ENCODE assay signal across 8 mouse cellular contexts in the genomic region with DNA sequence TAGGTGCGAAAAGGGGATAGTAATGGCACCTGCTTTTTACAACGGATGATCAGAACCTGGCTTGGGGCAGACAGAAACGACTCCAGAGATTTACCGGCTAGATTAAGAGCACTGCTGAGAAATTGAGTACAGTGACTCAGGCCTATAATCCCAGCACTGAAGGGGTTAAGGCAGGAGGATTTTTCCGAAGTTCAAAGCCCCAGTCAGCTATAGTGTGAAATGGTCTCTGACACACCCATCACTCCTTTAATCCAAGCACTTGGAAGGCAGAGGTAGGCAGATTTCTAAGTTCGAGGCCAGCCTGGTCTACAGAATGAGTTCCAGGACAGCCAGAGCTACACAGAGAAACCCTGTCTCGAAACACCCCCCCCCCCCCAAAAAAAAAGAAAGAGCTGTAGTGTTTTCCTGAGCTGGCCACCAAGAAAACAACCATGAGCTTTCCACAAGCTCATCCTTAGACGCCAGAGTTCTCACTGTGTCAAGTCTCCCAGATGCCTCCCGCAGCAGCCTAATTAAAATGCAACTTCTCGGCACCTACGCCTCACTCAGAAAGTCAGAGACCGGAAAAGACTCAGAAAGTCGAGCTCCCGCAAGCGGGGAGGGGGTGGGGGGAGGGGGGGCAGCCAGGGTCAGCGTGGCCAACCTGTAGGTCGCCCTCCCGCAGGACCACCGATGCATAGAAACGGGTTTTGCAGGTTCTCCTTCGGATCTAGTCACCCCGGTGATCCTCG. TPM values are rescaled to one million over a fixed set of nuclear protein-coding genes. Genes with fewer than 3 reads are reported as not detected.
A peak's percentile ranks its signal among the peaks of the same experiment; 100 is the strongest.
DNase-seq lines count a peak whose midpoint lies in the region; ATAC-seq and TF ChIP-seq lines count a peak whose summit lies in the region.

No protein-coding gene starts in this region.

- no peak for DNase-seq in spleen, adult 2 months (ENCODE audit: low read depth in 1 of 2, low spot score in 2 of 2)
- no peak for DNase-seq in spleen, postnatal 36 days (ENCODE audit: low spot score in 2 of 2)
- peak; percentile 53 for DNase-seq in embryo, embryonic 11 days
- peak; percentile 9 for DNase-seq in hindbrain, postnatal 0 days (ENCODE audit: low spot score)
- DNase-seq in midbrain, embryonic 11.5 days (ENCODE audit: low spot score, missing footprints): peak; percentile 81
- no peak for DNase-seq in adrenal gland, postnatal 36 days
- DNase-seq in gastrocnemius, postnatal 25 days: no peak
- no peak for DNase-seq in urinary bladder, postnatal 4 days (ENCODE audit: low spot score in 2 of 2)

- H3K4me1 ChIP-seq in spleen, adult 2 months (ENCODE audit: control insufficient read depth, insufficient read depth, insufficient read length): peaks cover 13% of the 10 kb centered on the region; the same call in 1 of the 2 replicates
- no peaks in the 10 kb centered on the region for H3K4me1 ChIP-seq in hindbrain, postnatal 0 days (ENCODE audit: insufficient read depth, low read length)
- H3K4me1 ChIP-seq in midbrain, embryonic 11.5 days (ENCODE audit: control insufficient read depth, insufficient read depth, low read length): no peaks in the 10 kb centered on the region

- H3K4me2 ChIP-seq in hindbrain, postnatal 0 days (ENCODE audit: low read depth, low read length): peak overlapping the region; percentile 94
- peak overlapping the region; percentile 64 for H3K4me2 ChIP-seq in midbrain, embryonic 11.5 days

- H3K9ac ChIP-seq in hindbrain, postnatal 0 days (replicated peaks; ENCODE audit: low read length): peak overlapping the region; percentile 43; the same call in 1 of the 2 replicates
- peak overlapping the region; percentile 62 for H3K9ac ChIP-seq in midbrain, embryonic 11.5 days (ENCODE audit: low read length)

- TF ChIP-seq POLR2A in spleen, adult 2 months (IDR thresholded peaks at IDR 0.05; ENCODE audit: low read depth, low read length): no peak

- peak overlapping the region; percentile 74 for H3K4me3 ChIP-seq in spleen, adult 2 months (ENCODE audit: extremely low read depth, insufficient read depth, insufficient read length)
- peak overlapping the region; percentile 44 for H3K4me3 ChIP-seq in hindbrain, postnatal 0 days (ENCODE audit: low read length)
- H3K4me3 ChIP-seq in midbrain, embryonic 11.5 days (ENCODE audit: low read depth, low read length): peak overlapping the region; percentile 35

- H3K9me3 ChIP-seq in hindbrain, postnatal 0 days (ENCODE audit: low read length): no peaks in the 10 kb centered on the region
- H3K9me3 ChIP-seq in midbrain, embryonic 11.5 days (ENCODE audit: control insufficient read depth, low read length): no peaks in the 10 kb centered on the region

- peaks cover 6% of the 10 kb centered on the region for H3K36me3 ChIP-seq in spleen, adult 2 months (ENCODE audit: control insufficient read depth, insufficient read depth, low read length)
- H3K36me3 ChIP-seq in hindbrain, postnatal 0 days (ENCODE audit: insufficient read depth, low read length): no peaks in the 10 kb centered on the region
- no peaks in the 10 kb centered on the region for H3K36me3 ChIP-seq in midbrain, embryonic 11.5 days (ENCODE audit: control insufficient read depth, insufficient read depth, low read length)

- TF ChIP-seq CTCF in spleen, adult 2 months (IDR thresholded peaks at IDR 0.05; ENCODE audit: extremely low read depth, insufficient read depth, insufficient read length, insufficient replicate concordance): no peak
- no peak for TF ChIP-seq CTCF in hindbrain, postnatal 0 days (IDR thresholded peaks at IDR 0.05; ENCODE audit: low read depth)

- peak overlapping the region; percentile 92 for H3K27ac ChIP-seq in spleen, adult 2 months (ENCODE audit: insufficient read depth, low read length)
- H3K27ac ChIP-seq in hindbrain, postnatal 0 days: peak overlapping the region; percentile 49; the same call in 1 of the 2 replicates
- no peak overlapping the region for H3K27ac ChIP-seq in midbrain, embryonic 11.5 days (ENCODE audit: low read depth, low read length)

- ATAC-seq in hindbrain, postnatal 0 days: no peak; the same call in 1 of the 2 replicates
- ATAC-seq in midbrain, embryonic 11.5 days (ENCODE audit: low FRiP score): peak; percentile 62

- WGBS in spleen, adult 2 months: 10% methylated on average over 23 of the region's 23 CpGs
- 19% methylated on average over 23 of the region's 23 CpGs for WGBS in hindbrain, postnatal 0 days
- WGBS in midbrain, embryonic 11.5 days: 17% methylated on average over 23 of the region's 23 CpGs

- no peaks in the 10 kb centered on the region for H3K27me3 ChIP-seq in spleen, adult 2 months (ENCODE audit: control insufficient read depth, insufficient read depth, low read length)
- no peaks in the 10 kb centered on the region for H3K27me3 ChIP-seq in hindbrain, postnatal 0 days (ENCODE audit: insufficient read depth, low read length)
- H3K27me3 ChIP-seq in midbrain, embryonic 11.5 days (ENCODE audit: control insufficient read depth, insufficient read depth, low read length): no peaks in the 10 kb centered on the region

RNA-seq across cellular contexts. Expression of gene Birc3, which starts 0.8 kb away (rescaled TPM):
- 44.9 and 45.8 TPM in 2 replicates for polyA plus RNA-seq in spleen, adult 2 months (2012; rRNA removed)
- 3.5 and 4.0 TPM in 2 replicates for total RNA-seq in hindbrain, postnatal 0 days (2014; rRNA removed)
- 1.4 and 1.5 TPM in 2 replicates for polyA plus RNA-seq in hindbrain, postnatal 0 days (2015; fragmentation: Nextera tagmentation; extraction: Ambion mirVana)
- 3.9 and 4.2 TPM in 2 replicates for polyA plus RNA-seq in midbrain, embryonic 11.5 days (2014; fragmentation: Nextera tagmentation; extraction: Ambion mirVana)
- total RNA-seq in adrenal gland, postnatal 36 days (2021): 10 to 100 TPM; 19.7 to 30.9 TPM
- 1 to 10 TPM; 6.5 to 6.6 TPM for total RNA-seq in gastrocnemius, postnatal 25 days (2021)

RNA-seq across cellular contexts. Expression of gene Birc2, which starts 35.3 kb away (rescaled TPM):
- 16.4 and 17.7 TPM in 2 replicates for polyA plus RNA-seq in spleen, adult 2 months (2012; rRNA removed)
- 27.0 and 33.7 TPM in 2 replicates for total RNA-seq in hindbrain, postnatal 0 days (2014; rRNA removed)
- polyA plus RNA-seq in hindbrain, postnatal 0 days (2015; fragmentation: Nextera tagmentation; extraction: Ambion mirVana): 28.8 and 29.5 TPM in 2 replicates
- 42.4 and 47.0 TPM in 2 replicates for polyA plus RNA-seq in midbrain, embryonic 11.5 days (2014; fragmentation: Nextera tagmentation; extraction: Ambion mirVana)
- total RNA-seq in adrenal gland, postnatal 36 days (2021): 10 to 100 TPM; 48.7 to 59.8 TPM
- 10 to 100 TPM; 15.6 to 18.4 TPM for total RNA-seq in gastrocnemius, postnatal 25 days (2021)

Comparison
In these comparisons a context has a peak if more than half of its experiments do, and no peak if none do; other contexts are left out.
1. DNase-seq: peak in embryo, embryonic 11 days (single experiment), hindbrain, postnatal 0 days (single experiment) and midbrain, embryonic 11.5 days (single experiment); none in spleen, adult 2 months (0 of 2), spleen, postnatal 36 days (0 of 2), adrenal gland, postnatal 36 days (0 of 2), gastrocnemius, postnatal 25 days (single experiment) and urinary bladder, postnatal 4 days (0 of 2).
2. Peak in every context shown above with its lines, with median percentiles within 50 percentile points of each other: H3K4me3 ChIP-seq.